Mouse (Mus musculus) midbrain, embryonic 13.5 days (tissue): Measurements from ENCODE around the gene Osbpl6. TPM values are rescaled to one million over a fixed set of nuclear protein-coding genes. Genes with fewer than 3 reads are reported as not detected.

Experiments used
- ATAC-seq: fragments of 200-750 bp; cut with Nextera tagmentation; 2 replicates; pipeline ENCODE4 v1.8.0; 2017; ENCODE audit warnings: mild to moderate bottlenecking, moderate TSS enrichment, moderate library complexity
- H3K27ac ChIP-seq: fragments of 300-500 bp; sonication (generic); 2 replicates; pipeline ENCODE4 v1.5.1; 2015; ENCODE audit warnings: inconsistent platforms, mild to moderate bottlenecking, moderate library complexity
- H3K27me3 ChIP-seq: fragments of 300-500 bp; sonication (generic); 2 replicates; pipeline ENCODE4 v1.6.1; 2015; ENCODE audit warnings: mild to moderate bottlenecking, inconsistent platforms
- H3K36me3 ChIP-seq: fragments of 300-500 bp; sonication (generic); 2 replicates; pipeline ENCODE4 v1.6.1; 2015; ENCODE audit warnings: mild to moderate bottlenecking, inconsistent platforms
- H3K4me1 ChIP-seq: fragments of 300-500 bp; sonication (generic); replicated peaks from 2 replicates; pipeline ENCODE4 v1.6.1; 2015; ENCODE audit warnings: inconsistent platforms
- H3K4me2 ChIP-seq: fragments of 300-500 bp; sonication (generic); replicated peaks from 2 replicates; pipeline ENCODE4 v1.6.1; 2015; ENCODE audit warnings: moderate library complexity, mild to moderate bottlenecking, inconsistent platforms
- H3K4me3 ChIP-seq: fragments of 300-500 bp; sonication (generic); replicated peaks from 2 replicates; pipeline ENCODE4 v1.5.1; 2015; ENCODE audit warnings: mild to moderate bottlenecking, inconsistent platforms
- H3K9ac ChIP-seq: fragments of 300-500 bp; sonication (generic); replicated peaks from 2 replicates; pipeline ENCODE4 v1.6.1; 2015; ENCODE audit warnings: mild to moderate bottlenecking, inconsistent platforms
- H3K9me3 ChIP-seq: fragments of 300-500 bp; sonication (generic); 2 replicates; pipeline ENCODE4 v1.6.1; 2016; ENCODE audit warnings: mild to moderate bottlenecking, inconsistent platforms
- WGBS: fragments of 180-500 bp; shearing (Covaris S2); methylation state at CpG from one replicate; pipeline ENCODE4 v1.1.7; 2015; 5-methylcytosine and 5-hydroxymethylcytosine counted together
- polyA plus RNA-seq: library from polyadenylated mRNA; unstranded; fragments of >200 nt; fragmentation: Nextera tagmentation; extraction: Ambion mirVana; gene quantifications from 2 replicates; pipeline ENCODE4 v1.2.1, GENCODE M21; 2015

Osbpl6 gene
- polyA plus RNA-seq = 17.7 and 19.9 TPM in 2 replicates

DNA sequence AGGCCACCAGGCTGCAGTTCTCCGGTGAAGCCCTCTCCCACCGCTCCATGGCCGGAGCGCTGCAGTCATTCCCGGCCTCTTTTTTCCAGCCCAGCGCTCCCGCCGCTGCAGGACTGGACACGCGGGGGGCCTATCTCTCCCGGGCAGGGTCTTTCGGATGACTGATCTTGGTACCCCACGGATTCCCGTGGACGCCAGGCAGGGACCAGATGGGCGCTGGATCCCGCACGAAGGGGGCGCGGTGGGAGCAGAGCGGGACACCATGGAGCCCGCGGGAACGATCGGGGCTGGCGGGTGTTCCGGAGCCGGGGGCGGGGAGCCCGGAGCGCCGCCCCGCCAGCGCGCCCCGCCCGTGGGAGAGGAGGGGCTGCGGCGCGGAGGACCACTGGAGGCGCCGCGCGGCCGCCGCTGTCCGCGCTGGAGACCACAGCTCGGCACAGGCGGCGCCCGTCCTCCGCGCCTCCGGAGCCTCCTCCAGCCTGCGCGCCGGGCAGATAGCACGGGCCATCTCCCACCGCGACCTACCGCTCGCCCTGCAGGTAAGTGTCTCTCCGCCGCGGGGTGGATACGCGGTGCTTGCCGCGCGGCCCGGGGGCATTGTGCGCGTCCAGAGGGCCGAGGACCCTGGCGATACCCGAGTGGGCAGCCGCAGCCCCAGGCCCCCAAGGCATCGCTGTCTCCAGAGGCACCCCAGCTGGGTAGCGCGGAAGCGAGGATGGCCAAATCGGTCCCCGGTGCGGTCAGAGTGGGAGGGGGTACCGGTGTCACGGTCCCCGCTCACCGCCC, at the start of gene Osbpl6:
Gene Osbpl6 (plus strand): TSS at position 358 of the 786 bp plus-strand sequence.
- H3K27ac ChIP-seq = peak within 1 kb of the TSS; percentile 85
- ATAC-seq = peak; percentile 92
- H3K36me3 ChIP-seq = no peaks in the 10 kb centered on the region
- peak within 1 kb of the TSS; percentile 83 for H3K9ac ChIP-seq
- WGBS = under 1% methylated on average over 82 of the region's 89 CpGs
- peaks cover 33% of the 10 kb centered on the region for H3K27me3 ChIP-seq
- H3K4me3 ChIP-seq = peak within 1 kb of the TSS; percentile 72
- H3K4me2 ChIP-seq = peak within 1 kb of the TSS; percentile 85
- no peaks in the 10 kb centered on the region for H3K9me3 ChIP-seq
- H3K4me1 ChIP-seq = peaks cover 19% of the 10 kb centered on the region

DNA sequence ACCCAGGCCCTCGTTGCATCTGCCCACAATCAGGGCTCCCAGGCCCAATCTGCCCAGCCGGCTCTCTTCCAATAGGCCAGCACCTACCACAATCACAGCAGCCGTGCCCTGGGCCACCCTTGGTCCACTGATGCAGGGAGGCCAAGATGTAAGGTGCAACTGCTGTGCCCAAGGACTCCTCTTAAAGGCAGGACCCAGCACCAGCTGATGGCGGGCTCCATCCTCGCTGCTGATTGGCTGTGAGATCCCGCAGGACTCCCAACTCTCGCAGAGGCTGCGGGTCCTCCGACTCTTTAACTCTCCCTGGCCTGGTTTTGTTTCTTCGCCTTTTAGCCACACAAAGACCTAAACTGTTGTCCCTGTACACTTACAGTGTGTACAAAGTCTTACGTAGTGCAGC, 46.1 kb upstream of the Osbpl6 start, which contains the start of gene Cyct:
Gene Cyct (minus strand): TSS at position 225 of the 400 bp plus-strand sequence.
- Histone ChIP-seq H3K36me3 (no peaks in the 10 kb centered on the region), H3K4me3 (no peak within 1 kb of the TSS), H3K9ac (no peak within 1 kb of the TSS), H3K4me2 (no peak within 1 kb of the TSS), H3K4me1 (no peaks in the 10 kb centered on the region), H3K27me3 (no peaks in the 10 kb centered on the region), H3K9me3 (no peaks in the 10 kb centered on the region), H3K27ac (no peak within 1 kb of the TSS)
- 88% methylated on average over 11 of the region's 11 CpGs for WGBS
- ATAC-seq = no peak

DNA sequence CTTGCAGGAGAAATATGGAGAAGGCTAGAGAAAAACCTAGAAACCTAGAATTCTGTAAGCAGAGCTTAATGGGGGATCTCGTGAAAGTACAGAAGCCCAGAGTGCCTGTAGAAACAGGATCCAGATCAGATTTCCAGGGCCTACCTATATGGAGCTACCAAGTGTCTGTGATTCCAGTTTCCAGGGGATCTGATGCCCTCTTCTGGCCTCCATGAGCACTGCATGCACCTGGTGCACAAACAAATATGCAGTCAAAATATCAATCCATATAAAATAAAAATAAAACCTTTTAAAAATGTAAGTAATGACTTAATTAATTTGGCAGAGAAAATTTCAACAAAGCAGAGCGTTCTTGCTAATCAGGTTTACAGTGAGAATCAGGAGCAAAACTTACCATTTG, 44.2 kb upstream of the Osbpl6 start:
- Histone ChIP-seq H3K4me1 (no peaks in the 10 kb centered on the region), H3K4me2 (no peak overlapping the region), H3K27me3 (no peaks in the 10 kb centered on the region), H3K27ac (no peak overlapping the region), H3K36me3 (no peaks in the 10 kb centered on the region), H3K4me3 (no peak overlapping the region), H3K9ac (no peak overlapping the region), H3K9me3 (no peaks in the 10 kb centered on the region)
- no peak for ATAC-seq
- WGBS = 57% methylated on average over 2 of the region's 2 CpGs

DNA sequence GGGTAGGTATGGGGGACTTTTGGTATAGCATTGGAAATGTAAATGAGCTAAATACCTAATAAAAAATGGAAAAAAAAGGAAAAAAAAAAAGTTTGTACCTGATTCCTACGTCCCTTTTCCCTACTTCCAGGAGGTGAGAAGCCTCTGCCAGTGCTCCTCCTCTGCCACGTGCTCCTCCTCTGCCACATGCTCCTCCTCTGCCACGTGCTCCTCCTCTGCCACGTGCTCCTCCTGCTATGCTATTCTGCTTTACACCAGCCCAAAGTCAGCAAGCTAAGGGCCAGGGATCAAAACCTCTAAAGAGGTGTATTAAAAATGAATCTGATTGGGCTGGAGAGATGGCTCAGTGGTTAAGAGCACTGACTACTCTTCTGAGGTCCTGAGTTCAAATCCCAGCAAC, 40.5 kb upstream of the Osbpl6 start:
- 76% methylated on average over 4 of the region's 4 CpGs for WGBS
- Histone ChIP-seq H3K4me3 (no peak overlapping the region), H3K27me3 (no peaks in the 10 kb centered on the region), H3K27ac (no peak overlapping the region), H3K4me1 (peaks cover 7% of the 10 kb centered on the region), H3K36me3 (no peaks in the 10 kb centered on the region), H3K9ac (no peak overlapping the region), H3K9me3 (no peaks in the 10 kb centered on the region), H3K4me2 (no peak overlapping the region)
- ATAC-seq = no peak

DNA sequence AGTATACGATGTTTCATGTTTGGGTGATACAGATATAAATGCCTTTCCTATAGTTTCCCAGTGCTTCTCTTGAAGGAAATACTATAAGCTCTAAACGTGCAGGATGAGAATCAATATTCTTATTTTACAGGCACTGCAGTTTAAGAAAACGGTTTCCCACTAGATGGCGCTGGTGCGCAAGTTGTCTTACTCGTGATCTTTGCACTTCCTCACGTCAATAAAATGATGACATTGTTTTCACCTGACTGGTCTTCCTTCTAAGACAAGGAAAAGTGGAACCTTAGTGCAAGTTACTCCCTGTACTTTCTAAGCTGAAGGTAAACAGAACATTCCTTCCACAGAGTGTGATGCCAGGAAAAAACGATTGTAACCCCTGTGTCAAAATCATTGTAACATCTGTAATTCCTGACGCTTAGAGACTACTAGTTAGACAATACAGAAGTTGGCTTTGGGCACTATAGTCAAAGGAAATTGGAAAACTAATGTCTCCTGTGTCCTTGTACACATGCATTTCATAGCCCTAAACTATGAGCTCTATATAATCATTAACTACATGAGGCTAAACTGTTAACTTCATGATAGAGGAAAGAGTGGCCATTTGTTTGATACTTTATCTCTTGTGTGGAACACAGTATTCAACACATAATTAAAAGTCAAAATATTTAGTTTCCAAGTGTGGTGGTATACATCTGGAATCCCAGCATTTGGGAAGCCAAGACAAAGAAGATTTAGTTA, 39.0 kb upstream of the Osbpl6 start:
- 19% methylated on average over 9 of the region's 9 CpGs for WGBS
- Histone ChIP-seq H3K27ac (no peak overlapping the region), H3K4me1 (peaks cover 15% of the 10 kb centered on the region), H3K36me3 (peaks cover 4% of the 10 kb centered on the region), H3K9ac (no peak overlapping the region), H3K9me3 (no peaks in the 10 kb centered on the region), H3K4me3 (no peak overlapping the region), H3K27me3 (no peaks in the 10 kb centered on the region), H3K4me2 (no peak overlapping the region)
- no peak for ATAC-seq

DNA sequence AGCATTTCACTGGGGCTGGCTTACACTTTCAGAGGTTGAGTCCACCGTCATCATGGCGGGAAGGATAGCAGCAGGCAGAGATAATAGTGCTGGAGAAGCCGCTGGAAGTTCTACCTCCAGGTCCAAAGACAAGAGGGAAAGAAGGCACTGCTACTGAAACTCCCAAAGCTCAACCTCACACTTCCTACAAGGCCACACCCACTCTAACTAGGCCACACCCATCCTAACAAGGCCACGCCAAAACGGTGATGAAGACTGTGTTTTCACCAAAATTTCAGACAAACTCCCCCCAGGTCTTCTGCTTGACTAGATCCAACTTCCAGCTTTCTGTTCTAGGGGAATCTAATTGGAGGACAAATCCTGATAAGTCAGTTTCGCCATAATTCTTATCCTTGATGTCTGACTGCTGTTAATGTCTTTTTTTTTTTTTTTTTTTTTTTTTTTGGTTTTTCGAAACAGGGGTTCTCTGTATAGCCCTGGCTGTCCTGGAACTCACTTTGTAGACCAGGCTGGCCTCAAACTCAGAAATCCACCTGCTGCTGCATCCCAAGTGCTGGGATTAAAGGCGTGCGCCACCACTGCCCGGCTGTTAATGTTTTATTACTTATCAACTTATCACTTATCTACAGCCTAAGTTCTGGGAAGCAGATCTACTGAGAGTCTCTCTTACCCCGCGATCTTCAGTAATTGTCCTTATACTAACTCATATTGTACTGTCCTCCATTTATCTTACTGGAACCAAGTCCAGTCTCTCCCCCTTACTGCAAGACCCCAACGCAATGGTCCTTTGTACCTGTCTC, 37.2 kb upstream of the Osbpl6 start:
- Histone ChIP-seq H3K27ac (no peak overlapping the region), H3K4me3 (no peak overlapping the region), H3K9me3 (no peaks in the 10 kb centered on the region), H3K27me3 (no peaks in the 10 kb centered on the region), H3K36me3 (peaks cover 20% of the 10 kb centered on the region), H3K4me2 (peak overlapping the region; percentile 94; the same call in 1 of the 2 replicates), H3K9ac (no peak overlapping the region), H3K4me1 (peaks cover 15% of the 10 kb centered on the region)
- ATAC-seq = peak; percentile 22; the same call in 1 of the 2 replicates
- 73% methylated on average over 13 of the region's 13 CpGs for WGBS

DNA sequence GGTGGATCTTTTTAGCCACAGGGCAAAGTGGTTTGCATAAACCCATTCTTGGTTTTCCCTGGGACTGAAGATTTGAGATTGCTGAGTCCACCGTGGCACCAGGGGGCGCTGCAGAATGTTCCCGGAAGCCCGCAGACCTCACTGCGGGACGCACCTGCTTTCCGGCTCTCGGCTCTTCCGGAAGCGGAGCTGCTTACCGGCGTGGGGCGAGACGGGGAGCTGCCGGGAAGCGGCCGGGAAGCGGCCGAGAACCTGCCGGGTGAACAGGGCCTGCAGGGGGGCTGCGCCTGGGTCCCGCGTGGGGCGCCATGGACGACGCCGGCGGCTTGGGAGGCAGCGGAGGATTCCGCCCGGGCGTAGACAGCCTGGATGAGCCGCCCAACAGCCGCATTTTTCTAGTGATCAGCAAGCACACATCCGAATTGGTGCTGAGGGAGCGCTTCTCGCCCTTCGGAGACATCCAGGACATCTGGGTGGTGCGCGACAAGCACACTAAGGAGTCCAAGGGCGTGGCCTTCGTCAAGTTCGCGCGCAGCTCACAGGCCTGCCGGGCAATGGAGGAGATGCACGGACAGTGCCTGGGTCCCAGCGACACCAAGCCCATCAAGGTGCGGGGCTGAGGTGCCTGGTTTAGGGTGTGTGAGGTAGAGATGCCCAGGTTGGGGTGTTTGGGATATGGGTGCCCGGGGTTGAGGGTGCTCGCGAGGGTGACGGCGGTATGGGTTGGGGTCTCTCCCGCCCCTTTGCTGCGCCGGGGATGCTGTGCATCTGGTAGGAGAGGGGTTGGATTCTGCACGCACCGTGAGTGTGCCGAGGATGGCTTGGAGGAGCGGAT, 36.3 kb upstream of the Osbpl6 start, which contains the start of gene Rbm45:
Gene Rbm45 (plus strand): TSS at position 164 of the 835 bp plus-strand sequence.
- Histone ChIP-seq H3K4me1 (peaks cover 15% of the 10 kb centered on the region), H3K27me3 (no peaks in the 10 kb centered on the region), H3K27ac (peak within 1 kb of the TSS; percentile 65), H3K36me3 (peaks cover 27% of the 10 kb centered on the region), H3K9ac (peak within 1 kb of the TSS; percentile 93), H3K9me3 (no peaks in the 10 kb centered on the region), H3K4me2 (peak within 1 kb of the TSS; percentile 94), H3K4me3 (peak within 1 kb of the TSS; percentile 98)
- ATAC-seq = peak; percentile 93
- whole genome bisulfite sequencing = under 1% methylated on average over 61 of the region's 61 CpGs

DNA sequence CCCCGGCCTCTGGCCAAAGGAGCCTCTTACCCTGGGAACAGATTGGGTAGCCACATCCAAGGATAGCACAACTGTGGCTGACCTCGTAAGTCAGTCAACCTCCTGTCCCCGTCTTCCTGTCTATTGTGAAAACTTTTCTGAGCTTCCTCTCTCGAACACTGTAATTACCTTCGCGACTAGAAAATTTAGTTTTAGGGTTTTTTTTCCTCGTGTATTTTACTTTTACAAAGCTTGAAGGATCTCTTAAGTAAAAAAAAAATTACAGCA, 35.7 kb upstream of the Osbpl6 start:
- H3K27ac ChIP-seq = no peak overlapping the region; the same call in 1 of the 2 replicates
- ATAC-seq = no peak
- H3K4me1 ChIP-seq = peaks cover 15% of the 10 kb centered on the region
- no peaks in the 10 kb centered on the region for H3K9me3 ChIP-seq
- H3K4me2 ChIP-seq = peak overlapping the region; percentile 94
- 4% methylated on average over 7 of the region's 7 CpGs for WGBS
- peak overlapping the region; percentile 93 for H3K9ac ChIP-seq
- peak overlapping the region; percentile 98 for H3K4me3 ChIP-seq
- no peaks in the 10 kb centered on the region for H3K27me3 ChIP-seq
- peaks cover 33% of the 10 kb centered on the region for H3K36me3 ChIP-seq

DNA sequence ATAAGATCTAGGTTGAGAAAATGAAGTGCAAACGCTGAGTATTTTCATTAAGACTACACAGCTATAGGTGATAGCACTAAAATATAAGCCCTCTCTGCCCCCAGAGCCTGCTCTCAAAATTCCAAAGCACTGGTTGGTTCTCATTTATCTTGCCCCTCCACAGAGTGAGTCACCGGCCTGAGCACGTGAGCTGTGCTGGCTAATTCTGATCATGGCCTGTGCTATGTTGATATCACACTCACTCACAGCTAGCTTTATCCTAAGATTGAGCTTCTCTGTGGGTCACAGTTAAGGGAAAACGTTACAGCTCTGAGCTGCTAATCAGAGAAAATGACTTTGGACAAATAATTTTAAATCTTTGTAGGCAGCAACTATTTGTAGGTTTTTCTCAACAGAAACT, 34.1 kb upstream of the Osbpl6 start:
- H3K9me3 ChIP-seq = no peaks in the 10 kb centered on the region
- no peak overlapping the region for H3K9ac ChIP-seq
- H3K4me2 ChIP-seq = no peak overlapping the region
- peaks cover 41% of the 10 kb centered on the region for H3K36me3 ChIP-seq
- ATAC-seq = no peak
- H3K4me3 ChIP-seq = no peak overlapping the region
- WGBS = 89% methylated on average over 4 of the region's 4 CpGs
- H3K27ac ChIP-seq = no peak overlapping the region
- H3K4me1 ChIP-seq = peaks cover 15% of the 10 kb centered on the region
- H3K27me3 ChIP-seq = no peaks in the 10 kb centered on the region

DNA sequence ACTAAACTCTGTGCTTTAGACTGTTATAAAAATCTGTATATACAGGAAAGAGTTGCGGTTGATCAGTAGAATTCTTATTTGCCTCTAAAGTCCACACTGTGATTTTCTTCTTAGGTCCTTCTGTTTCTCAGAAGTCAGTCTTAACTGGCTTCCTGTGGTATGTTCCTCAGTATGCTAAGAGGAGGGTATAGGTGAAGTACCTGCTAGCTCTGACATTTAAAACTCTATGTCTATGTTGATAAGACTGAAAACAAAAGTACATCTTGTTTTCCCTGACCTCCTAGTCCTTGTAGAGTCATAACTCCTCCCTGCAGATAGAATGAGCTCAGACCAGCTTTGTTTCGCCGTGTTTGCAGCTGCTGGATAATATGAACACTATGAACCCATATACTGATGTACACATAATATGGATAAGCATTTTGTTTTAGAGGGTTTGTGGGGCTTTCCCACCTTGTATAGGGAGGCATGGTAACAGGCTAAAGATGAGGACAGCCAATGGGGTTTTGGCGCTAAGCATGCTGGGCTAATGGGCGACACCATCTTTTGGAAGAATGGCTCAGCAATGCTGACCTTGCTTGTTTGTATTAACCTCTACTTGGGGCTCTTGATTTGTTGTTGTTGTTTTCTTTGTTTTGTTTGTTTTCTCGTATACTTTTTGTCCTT, 31.6 kb upstream of the Osbpl6 start:
- H3K4me2 ChIP-seq = no peak overlapping the region
- no peak overlapping the region for H3K27ac ChIP-seq
- no peaks in the 10 kb centered on the region for H3K9me3 ChIP-seq
- ATAC-seq = no peak
- peaks cover 63% of the 10 kb centered on the region for H3K36me3 ChIP-seq
- H3K9ac ChIP-seq = no peak overlapping the region
- H3K4me3 ChIP-seq = no peak overlapping the region
- H3K4me1 ChIP-seq = peaks cover 12% of the 10 kb centered on the region
- H3K27me3 ChIP-seq = no peaks in the 10 kb centered on the region
- 94% methylated on average over 6 of the region's 6 CpGs for WGBS

DNA sequence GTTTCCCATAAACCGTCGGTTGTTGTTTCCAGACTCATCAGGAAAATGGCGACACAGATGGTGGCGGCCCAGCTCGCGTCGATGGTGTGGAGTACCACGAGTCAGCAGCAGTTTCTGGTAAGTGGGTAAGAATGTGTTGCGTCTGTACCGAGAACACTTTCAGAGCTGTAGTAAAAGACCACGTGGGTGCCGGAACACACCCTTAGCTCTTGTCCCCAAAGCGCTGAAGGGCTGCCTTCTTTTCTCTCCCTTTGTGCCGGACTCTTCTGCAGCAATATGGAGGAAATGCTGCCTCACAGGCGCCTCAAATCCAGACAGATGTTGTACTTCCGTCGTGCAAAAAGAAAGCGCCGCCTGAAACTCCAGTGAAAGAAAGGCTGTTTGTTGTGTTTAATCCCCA, 27.7 kb upstream of the Osbpl6 start:
- Histone ChIP-seq H3K27me3 (no peaks in the 10 kb centered on the region), H3K9ac (no peak overlapping the region), H3K4me3 (no peak overlapping the region), H3K4me2 (no peak overlapping the region), H3K9me3 (no peaks in the 10 kb centered on the region), H3K4me1 (no peaks in the 10 kb centered on the region), H3K27ac (no peak overlapping the region), H3K36me3 (peaks cover 80% of the 10 kb centered on the region)
- WGBS = 96% methylated on average over 19 of the region's 19 CpGs
- no peak for ATAC-seq
